In the genomic region with DNA sequence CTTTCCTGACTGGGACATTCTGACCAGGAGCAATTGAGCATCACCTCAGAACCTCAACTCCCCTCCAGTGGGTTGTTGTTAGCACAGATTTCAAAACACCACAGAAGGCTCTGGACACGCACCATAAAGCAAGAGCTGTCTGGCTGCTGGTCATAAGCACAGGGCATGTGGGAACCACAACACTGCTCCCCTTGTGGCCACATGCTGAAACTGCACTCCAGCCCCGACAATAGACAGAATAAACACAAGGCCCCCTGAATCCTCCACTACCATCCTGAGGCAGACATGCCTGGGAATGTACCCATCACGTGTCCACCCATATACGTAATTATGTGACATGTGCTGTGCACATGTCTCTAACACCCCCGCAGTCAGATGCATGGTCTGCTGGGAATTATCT, we compare ENCODE assay signal across 9 mouse cellular contexts. TPM values are rescaled to one million over a fixed set of nuclear protein-coding genes. Genes with fewer than 3 reads are reported as not detected.
DNase-seq lines count a peak whose midpoint lies in the region; ATAC-seq and TF ChIP-seq lines count a peak whose summit lies in the region.
"Had no signal": no experiment of that assay in that cellular context is flagged by ENCODE, and none has a peak within 500 bp of the region (broad histone marks: within the 10 kb centered on the region; RNA-seq: fewer than 3 reads in every experiment).

No protein-coding gene starts in this region.

- intact Hi-C loops in gastrocnemius, postnatal 14 days (cut with DNase I; ENCODE audit: low total_unique reads), result no loop called here
- intact Hi-C loops in gastrocnemius, postnatal 36 days (cut with DNase I), result no loop called here
- intact Hi-C loops in heart, postnatal 14 days (cut with DNase I), result no loop called here

- H3K79me3 ChIP-seq in C2C12 (ENCODE audit: low read depth), result no peaks in the 10 kb centered on the region

- no peak overlapping the region for H3K4me3 ChIP-seq in C2C12 (ENCODE audit: insufficient read depth, poor library complexity, severe bottlenecking)
- H3K4me3 ChIP-seq in limb, embryonic 10.5 days, result no peak overlapping the region

- no peaks in the 10 kb centered on the region for H3K79me2 ChIP-seq in C2C12 (ENCODE audit: control insufficient read depth, insufficient read depth)

- ATAC-seq in activated CD4-positive, CD25-positive, alpha-beta regulatory T cell, adult 4 months, result no peak

- WGBS in limb, embryonic 10.5 days, result 69% methylated on average over 5 of the region's 5 CpGs

- no peak overlapping the region for H3ac ChIP-seq in C2C12 (ENCODE audit: control insufficient read depth, insufficient read length, low read depth)

- H3K9me3 ChIP-seq in limb, embryonic 10.5 days (replicated peaks), result no peaks in the 10 kb centered on the region

- H3K27ac ChIP-seq in limb, embryonic 10.5 days, result no peak overlapping the region

- peak; percentile 50 for DNase-seq in gastrocnemius, postnatal 14 days
- DNase-seq in gastrocnemius, postnatal 36 days, result no peak
- peak; percentile 55 for DNase-seq in cerebellum, adult 9-10 months
- peak; percentile 51 to 67 for DNase-seq in heart, postnatal 14 days
- DNase-seq in limb, embryonic 10.5 days (ENCODE audit: low spot score), result peak; percentile 65
- peak; percentile 78 for DNase-seq in retina, embryonic 14.5 days (ENCODE audit: low spot score)

- H3K36me3 ChIP-seq in C2C12 (ENCODE audit: control insufficient read depth, insufficient read depth), result peaks cover 9% of the 10 kb centered on the region
- no peaks in the 10 kb centered on the region for H3K36me3 ChIP-seq in limb, embryonic 10.5 days

- 0 out of 2 replicates have a peak, but pooled peaks cover 4% of the 10 kb centered on the region for H3K4me1 ChIP-seq in limb, embryonic 10.5 days

- TF ChIP-seq CTCF in C2C12 (IDR thresholded peaks at IDR 0.05; ENCODE audit: control insufficient read depth, insufficient read depth, insufficient read length), result peak; percentile 54

- H3K27me3 ChIP-seq in C2C12 (ENCODE audit: control insufficient read depth, insufficient read depth, insufficient read length), result no peaks in the 10 kb centered on the region
- H3K27me3 ChIP-seq in limb, embryonic 10.5 days (ENCODE audit: low read depth, poor library complexity, severe bottlenecking), result no peaks in the 10 kb centered on the region

TF ChIP-seq in C2C12, 6 proteins besides CTCF, POLR2A, EP300 and RAD21:
- TF ChIP-seq CEBPB (IDR thresholded peaks at IDR 0.05; ENCODE audit: low read depth), result no peak
- no peak for TF ChIP-seq USF1 (IDR thresholded peaks at IDR 0.05; ENCODE audit: low read depth)
- no peak for TF ChIP-seq MAX (IDR thresholded peaks at IDR 0.05)
- TF ChIP-seq FOSL1 (IDR thresholded peaks at IDR 0.05; ENCODE audit: insufficient read depth, low read length, poor library complexity, severe bottlenecking), result no peak
- no peak for TF ChIP-seq MYOD1 (IDR thresholded peaks at IDR 0.05; ENCODE audit: control insufficient read depth, insufficient read length, low read depth)
- no peak for TF ChIP-seq MYOG (IDR thresholded peaks at IDR 0.05; ENCODE audit: control insufficient read depth, extremely low read depth, insufficient read length)
TF ChIP-seq in C2C12: peak in this region for 0.

RNA-seq across cellular contexts. Expression of a gene that starts 9.8 kb away (rescaled TPM):
- total RNA-seq in gastrocnemius, postnatal 14 days (2021), result 1 to 10 TPM in 1 of 2 experiments, under 1 TPM in 1; 0.94 to 2.0 TPM
- total RNA-seq in gastrocnemius, postnatal 36 days (2021), result under 1 TPM; 0.54 to 0.66 TPM
- polyA plus RNA-seq in C2C12 (2012; fragmentation: generic; extraction: Trizol), result not detected
- 1 to 10 TPM; 2.8 to 2.9 TPM for total RNA-seq in heart, postnatal 14 days (2021)
- polyA plus RNA-seq in limb, embryonic 10.5 days (2016; fragmentation: Nextera tagmentation; extraction: Ambion mirVana), result 0.33 and 0.59 TPM in 2 replicates
- polyA plus RNA-seq in activated CD4-positive, CD25-positive, alpha-beta regulatory T cell, adult 4 months (2017; shearing (Covaris generic)), result not detected

RNA-seq across cellular contexts. Expression of a gene that starts 21.2 kb away (rescaled TPM):
- not detected for total RNA-seq in gastrocnemius, postnatal 14 days (2021)
- total RNA-seq in gastrocnemius, postnatal 36 days (2021), result not detected
- not detected for polyA plus RNA-seq in C2C12 (2012; fragmentation: generic; extraction: Trizol)
- not detected for total RNA-seq in heart, postnatal 14 days (2021)
- not detected in 2 replicates for polyA plus RNA-seq in limb, embryonic 10.5 days (2016; fragmentation: Nextera tagmentation; extraction: Ambion mirVana)
- not detected for polyA plus RNA-seq in activated CD4-positive, CD25-positive, alpha-beta regulatory T cell, adult 4 months (2017; shearing (Covaris generic))
- total RNA-seq: layer of hippocampus, adult 18-20 months had no signal

Comparison
In these comparisons a context has a peak if more than half of its experiments do, and no peak if none do; other contexts are left out.
1. DNase-seq: peak in gastrocnemius, postnatal 14 days (single experiment), cerebellum, adult 9-10 months (single experiment), heart, postnatal 14 days (2 of 2), limb, embryonic 10.5 days (single experiment) and retina, embryonic 14.5 days (single experiment); none in gastrocnemius, postnatal 36 days (0 of 2).